Mouse (Mus musculus) adrenal gland (tissue): ENCODE measurements around the gene Lrig1.

ENCODE experiments used
- intact Hi-C: fragments of 180-260 bp; cut with DNase I; formaldehyde crosslinking; loops from one replicate; pipeline ENCODE4 v1.15.1; 2025

The Lrig1 gene

GRCm38 (mm10) chr6:94651541-94651940 is 48.4 kb downstream of the Lrig1 start:
- intact Hi-C loops = no loop called here

- intact Hi-C loops = no loop called here
These were observed 50.3 kb downstream of the Lrig1 start for GRCm38 (mm10) chr6:94649637-94650036.

GRCm38 (mm10) chr6:94648496-94648895 is 51.5 kb downstream of the Lrig1 start:
- intact Hi-C loops = no loop called here

GRCm38 (mm10) chr6:94647574-94648430 is 52.2 kb downstream of the Lrig1 start:
- intact Hi-C loops = no loop called here

- intact Hi-C loops = no loop called here
These were observed 53.1 kb downstream of the Lrig1 start for GRCm38 (mm10) chr6:94646902-94647301.

- intact Hi-C loops = no loop called here
These were observed 53.6 kb downstream of the Lrig1 start for GRCm38 (mm10) chr6:94646274-94646863.

GRCm38 (mm10) chr6:94645723-94646122 is 54.2 kb downstream of the Lrig1 start:
- intact Hi-C loops = no loop called here

- intact Hi-C loops = no loop called here
These were observed 55.3 kb downstream of the Lrig1 start for GRCm38 (mm10) chr6:94644641-94645040.

- intact Hi-C loops = no loop called here
These were observed 56.0 kb downstream of the Lrig1 start for GRCm38 (mm10) chr6:94643989-94644388.

GRCm38 (mm10) chr6:94642048-94642447 is 57.9 kb downstream of the Lrig1 start:
- intact Hi-C loops = no loop called here

- intact Hi-C loops = no loop called here
These were observed 59.7 kb downstream of the Lrig1 start for GRCm38 (mm10) chr6:94640297-94640696.

- intact Hi-C loops = no loop called here
These were observed 62.9 kb downstream of the Lrig1 start for GRCm38 (mm10) chr6:94637024-94637434.

GRCm38 (mm10) chr6:94635343-94635742 is 64.6 kb downstream of the Lrig1 start:
- intact Hi-C loops = no loop called here

GRCm38 (mm10) chr6:94634710-94635109 is 65.2 kb downstream of the Lrig1 start:
- intact Hi-C loops = no loop called here

GRCm38 (mm10) chr6:94634274-94634673 is 65.7 kb downstream of the Lrig1 start:
- intact Hi-C loops = no loop called here

GRCm38 (mm10) chr6:94631779-94632082 is 68.2 kb downstream of the Lrig1 start:
- intact Hi-C loops = no loop called here

- intact Hi-C loops = no loop called here
These were observed 68.7 kb downstream of the Lrig1 start for GRCm38 (mm10) chr6:94631051-94631778.

- intact Hi-C loops = no loop called here
These were observed 71.2 kb downstream of the Lrig1 start for GRCm38 (mm10) chr6:94628787-94629186.

- intact Hi-C loops = no loop called here
These were observed 72.0 kb downstream of the Lrig1 start for GRCm38 (mm10) chr6:94627714-94628595.

- intact Hi-C loops = no loop called here
These were observed 73.2 kb downstream of the Lrig1 start for GRCm38 (mm10) chr6:94626807-94627206.

- intact Hi-C loops = no loop called here
These were observed 74.1 kb downstream of the Lrig1 start for GRCm38 (mm10) chr6:94625896-94626295.
